Mouse (Mus musculus) ZHBTc4 (cell line): ENCODE data around the gene Hist1h4k.

Source experiments
- DNase-seq: peaks from one replicate; pipeline ENCODE4 v3.0.0-alpha.2; 2011; ENCODE audit warnings: low read depth, low spot score

The Hist1h4k gene

GRCm38 (mm10) chr13:21754294-21755001 is 4.1 kb upstream of the Hist1h4k start:
- DNase-seq: peak; percentile 51

- DNase-seq: peak; percentile 94
These were observed 3.4 kb upstream of the Hist1h4k start, which contains the start of the genes Hist1h2ak and Hist1h2bn for GRCm38 (mm10) chr13:21753524-21754285. Gene Hist1h2ak (minus strand): TSS chr13:21753827. Gene Hist1h2bn (plus strand): TSS chr13:21754123.

- no peak for DNase-seq
These were observed 2.8 kb upstream of the Hist1h4k start for GRCm38 (mm10) chr13:21753051-21753523.

GRCm38 (mm10) chr13:21752356-21752755 is 2.1 kb upstream of the Hist1h4k start:
- peak; percentile 45 for DNase-seq

GRCm38 (mm10) chr13:21751827-21752226 is 1.5 kb upstream of the Hist1h4k start:
- peak; percentile 18 for DNase-seq

- DNase-seq: no peak
These were observed 1.1 kb upstream of the Hist1h4k start for GRCm38 (mm10) chr13:21751417-21751816.

- peak; percentile 52 for DNase-seq
These were observed 732 bp downstream of the Hist1h4k start for GRCm38 (mm10) chr13:21749387-21750158.

GRCm38 (mm10) chr13:21745006-21745405 is 5.3 kb downstream of the Hist1h4k start:
- no peak for DNase-seq

- DNase-seq: peak; percentile 94
These were observed 15.2 kb downstream of the Hist1h4k start, which contains the start of gene Hist1h4j for GRCm38 (mm10) chr13:21734906-21735767. Gene Hist1h4j (plus strand): TSS chr13:21735064.

- peak; percentile 91 for DNase-seq
These were observed 16.0 kb downstream of the Hist1h4k start for GRCm38 (mm10) chr13:21734010-21734905.

GRCm38 (mm10) chr13:21733466-21733865 is 16.8 kb downstream of the Hist1h4k start:
- peak; percentile 63 for DNase-seq

GRCm38 (mm10) chr13:21729544-21729943 is 20.8 kb downstream of the Hist1h4k start:
- no peak for DNase-seq

- DNase-seq: peak; percentile 44
These were observed 22.2 kb downstream of the Hist1h4k start for GRCm38 (mm10) chr13:21727948-21728572.

- DNase-seq: peak; percentile 26
These were observed 27.1 kb downstream of the Hist1h4k start for GRCm38 (mm10) chr13:21722993-21723836.

- DNase-seq: peak; percentile 44
These were observed 27.9 kb downstream of the Hist1h4k start for GRCm38 (mm10) chr13:21722373-21722925.

- peak; percentile 91 for DNase-seq
These were observed 28.4 kb downstream of the Hist1h4k start, which contains the start of gene Hist1h2bm for GRCm38 (mm10) chr13:21721757-21722372. Gene Hist1h2bm (plus strand): TSS chr13:21722044.

GRCm38 (mm10) chr13:21721107-21721756 is 29.1 kb downstream of the Hist1h4k start:
- peak; percentile 70 for DNase-seq
